Mouse (Mus musculus) CH12.LX (cell line): ENCODE measurements at regions not wholly inside any gene's neighbourhood (a gene's known extent, or its start where the extent isn't known, plus 50 kb on each side); places are given as distances from the start of the nearest gene placed in this dataset.

ENCODE experiments used
- DNase-seq: peaks from one replicate; pipeline ENCODE4 v3.0.0-alpha.2; 2013; ENCODE audit errors: extremely low read depth
- H3K27ac ChIP-seq: 2 replicates; pipeline ENCODE4 v1.5.1; 2012; ENCODE audit warnings: low read depth, mild to moderate bottlenecking, control low read depth, moderate library complexity; ENCODE audit not compliant: insufficient read depth
- H3K27me3 ChIP-seq: replicated peaks from 2 replicates; pipeline ENCODE3; 2012; ENCODE audit warnings: inconsistent platforms
- H3K36me3 ChIP-seq, 2 experiments: replicated peaks in 1 of 2; 2 replicates each; pipeline versions ENCODE3 to v1.6.1; 2012; ENCODE audit warnings: inconsistent platforms in 1 of 2, low read length in 1 of 2, mild to moderate bottlenecking in 1 of 2, mixed read lengths in 1 of 2, moderate library complexity in 1 of 2; ENCODE audit not compliant: control insufficient read depth in 1 of 2, insufficient read depth in 1 of 2
- H3K4me1 ChIP-seq, 2 experiments: 2 replicates each; pipeline ENCODE4 v1.6.1; 2012; ENCODE audit warnings: inconsistent platforms in 1 of 2, moderate library complexity in 1 of 2; ENCODE audit not compliant: insufficient read depth in 2 of 2, control insufficient read depth in 1 of 2
- H3K4me2 ChIP-seq: 2 replicates; pipeline ENCODE4 v1.6.1; 2012; ENCODE audit warnings: low read depth, mild to moderate bottlenecking, control low read depth; ENCODE audit not compliant: poor library complexity, insufficient read depth, severe bottlenecking
- H3K4me3 ChIP-seq, 3 experiments: fragments of 150-350 bp in 1 of 3; sonication (generic) in 1 of 3; replicated peaks in 1 of 3; 2 replicates each; pipeline versions ENCODE3 to v1.5.1; 2011 to 2012; ENCODE audit warnings: low read depth in 2 of 3, low read length in 2 of 3, mild to moderate bottlenecking in 2 of 3, moderate library complexity in 2 of 3, control low read depth in 1 of 3, improper control_type of control experiment in 1 of 3, inconsistent platforms in 1 of 3, mixed read lengths in 1 of 3; ENCODE audit not compliant: poor library complexity in 1 of 3
- H3K79me2 ChIP-seq: replicated peaks from 2 replicates; pipeline ENCODE4 v1.6.1; 2012; ENCODE audit warnings: mild to moderate bottlenecking, moderate library complexity; ENCODE audit not compliant: control insufficient read depth, poor library complexity, insufficient read depth, severe bottlenecking; ENCODE audit errors: extremely low read depth
- H3K9ac ChIP-seq: 2 replicates; pipeline ENCODE4 v1.6.1; 2012; ENCODE audit warnings: low read depth, mild to moderate bottlenecking, control low read depth, moderate library complexity; ENCODE audit not compliant: insufficient read depth
- H3K9me3 ChIP-seq: replicated peaks from 2 replicates; pipeline ENCODE3; 2012; ENCODE audit warnings: low read length, inconsistent platforms, mixed read lengths
- BHLHE40 ChIP-seq: IDR thresholded peaks from 2 replicates; pipeline ENCODE4 v1.6.1; 2011; ENCODE audit warnings: mild to moderate bottlenecking, low read depth, low read length, improper control_type of control experiment
- CTCF ChIP-seq, 2 experiments: IDR thresholded peaks in 1 of 2; conservative IDR thresholded peaks in 1 of 2; 2 replicates each; pipeline ENCODE4 v1.5.1; 2011 to 2012; ENCODE audit warnings: low read depth in 2 of 2, low read length in 2 of 2, improper control_type of control experiment in 1 of 2, inconsistent platforms in 1 of 2, mild to moderate bottlenecking in 1 of 2, moderate library complexity in 1 of 2
- ELF1 ChIP-seq: IDR thresholded peaks from 2 replicates; pipeline ENCODE4 v1.6.1; 2014; ENCODE audit warnings: low read depth, mild to moderate bottlenecking, inconsistent platforms, low read length, improper control_type of control experiment
- ETS1 ChIP-seq: conservative IDR thresholded peaks from 2 replicates; pipeline ENCODE4 v1.6.1; 2012; ENCODE audit warnings: low read depth, mild to moderate bottlenecking, inconsistent platforms, low read length, improper control_type of control experiment, moderate library complexity
- HCFC1 ChIP-seq: IDR thresholded peaks from 2 replicates; pipeline ENCODE4 v1.6.1; 2012; ENCODE audit warnings: low read depth, mild to moderate bottlenecking, inconsistent platforms, low read length, improper control_type of control experiment
- IRF4 ChIP-seq: IDR thresholded peaks from 2 replicates; pipeline ENCODE4 v1.6.1; 2014; ENCODE audit warnings: low read depth, mild to moderate bottlenecking, inconsistent platforms, low read length, improper control_type of control experiment
- MAFK ChIP-seq: IDR thresholded peaks from 2 replicates; pipeline ENCODE4 v1.6.1; 2011; ENCODE audit warnings: low read length, improper control_type of control experiment; ENCODE audit not compliant: insufficient replicate concordance
- MEF2A ChIP-seq: IDR thresholded peaks from 2 replicates; pipeline ENCODE4 v1.6.1; 2014; ENCODE audit warnings: low read depth, mild to moderate bottlenecking, inconsistent platforms, low read length, improper control_type of control experiment, borderline replicate concordance
- MXI1 ChIP-seq: IDR thresholded peaks from 2 replicates; pipeline ENCODE4 v1.6.1; 2011; ENCODE audit warnings: mild to moderate bottlenecking, low read depth, low read length, improper control_type of control experiment
- MYC ChIP-seq: IDR thresholded peaks from 2 replicates; pipeline ENCODE4 v1.6.1; 2011; ENCODE audit warnings: low read depth, mild to moderate bottlenecking, improper control_type of control experiment, low read length
- NELFE ChIP-seq: IDR thresholded peaks from 2 replicates; pipeline ENCODE4 v1.6.1; 2011; ENCODE audit warnings: low read depth, low read length, improper control_type of control experiment
- NRF1 ChIP-seq: IDR thresholded peaks from 2 replicates; pipeline ENCODE4 v1.6.1; 2014; ENCODE audit warnings: low read depth, mild to moderate bottlenecking, inconsistent platforms, low read length, improper control_type of control experiment, moderate library complexity
- PAX5 ChIP-seq: IDR thresholded peaks from 2 replicates; pipeline ENCODE4 v1.6.1; 2012; ENCODE audit warnings: low read length, inconsistent platforms, mixed read lengths
- POLR2A ChIP-seq: IDR thresholded peaks from 2 replicates; pipeline ENCODE4 v1.6.1; 2011; ENCODE audit warnings: low read depth, mild to moderate bottlenecking, improper control_type of control experiment, low read length
- POLR2AphosphoS2 ChIP-seq: IDR thresholded peaks from 2 replicates; pipeline ENCODE4 v1.6.1; 2011; ENCODE audit warnings: low read depth, low read length, improper control_type of control experiment
- RAD21 ChIP-seq: IDR thresholded peaks from 2 replicates; pipeline ENCODE4 v1.6.1; 2011; ENCODE audit warnings: low read depth, mild to moderate bottlenecking, low read length, improper control_type of control experiment, moderate library complexity
- RCOR1 ChIP-seq: conservative IDR thresholded peaks from 2 replicates; pipeline ENCODE4 v1.6.1; 2012; ENCODE audit warnings: low read depth, mild to moderate bottlenecking, inconsistent platforms, low read length, improper control_type of control experiment
- TBP ChIP-seq: conservative IDR thresholded peaks from 2 replicates; pipeline ENCODE4 v1.6.1; 2011; ENCODE audit warnings: low read depth, low read length, improper control_type of control experiment
- USF2 ChIP-seq: conservative IDR thresholded peaks from 2 replicates; pipeline ENCODE4 v1.6.1; 2011; ENCODE audit warnings: low read depth, low read length, improper control_type of control experiment
- ZKSCAN1 ChIP-seq: IDR thresholded peaks from 2 replicates; pipeline ENCODE4 v1.6.1; 2012; ENCODE audit warnings: low read depth, inconsistent platforms, low read length, improper control_type of control experiment, borderline replicate concordance
- ZMIZ1 ChIP-seq: IDR thresholded peaks from 2 replicates; pipeline ENCODE4 v1.6.1; 2012; ENCODE audit warnings: low read depth, mild to moderate bottlenecking, inconsistent platforms, low read length, improper control_type of control experiment
- ZNF384 ChIP-seq: IDR thresholded peaks from 2 replicates; pipeline ENCODE4 v1.6.1; 2012; ENCODE audit warnings: low read depth, low read length, improper control_type of control experiment, inconsistent platforms
- dilution Hi-C: fragments of 300-500 bp; cut with MboI; formaldehyde crosslinking; loops from 2 replicates; pipeline ENCODE4 v1.14.3; 2020; ENCODE audit warnings: low sequenced_read_pairs; ENCODE audit not compliant: extremely low pct_unique_long_range_greater_than_20kb, extremely low pct_ligation_motif_present
- in situ Hi-C: fragments of 300-500 bp; cut with MboI; formaldehyde crosslinking; loops from 3 replicates; pipeline ENCODE4 v1.14.3; 2019; ENCODE audit warnings: low sequenced_read_pairs, low pct_ligation_motif_present, low pct_unique_long_range_greater_than_20kb, mixed read lengths

- Histone ChIP-seq H3K27me3 (no peaks in the 10 kb centered on the region), H3K9me3 (peaks cover 69% of the 10 kb centered on the region), H3K79me2 (no peaks in the 10 kb centered on the region), H3K4me3 (no peak overlapping the region), H3K9ac (no peak overlapping the region), H3K4me1 (no peaks in the 10 kb centered on the region), H3K36me3 (no peaks in the 10 kb centered on the region), H3K4me2 (no peak overlapping the region), H3K27ac (no peak overlapping the region)
- no peak for DNase-seq
- in situ Hi-C loops (no loop called here), dilution Hi-C loops (no loop called here)
- TF ChIP-seq USF2 (no peak), ELF1 (no peak), TBP (no peak), HCFC1 (no peak), ZKSCAN1 (no peak), RCOR1 (no peak), NELFE (no peak), NRF1 (no peak), ZMIZ1 (no peak), RAD21 (no peak), POLR2AphosphoS2 (no peak), MAFK (no peak), POLR2A (no peak), BHLHE40 (no peak), CTCF (conservative IDR thresholded peaks at IDR 0.05 in 1 of 2, IDR thresholded peaks at IDR 0.05 in 1 of 2; ENCODE audit: low read depth in 2 of 2, low read length in 2 of 2) (no peak), ZNF384 (no peak), MYC (no peak), ETS1 (no peak)
These were observed 65.6 kb upstream of the Arhgap28 start for GRCm38 (mm10) chr17:68069484-68069883.

GRCm38 (mm10) chr17:68071472-68071871 is 67.6 kb upstream of the Arhgap28 start:
- Histone ChIP-seq H3K4me3 (no peak overlapping the region), H3K9ac (no peak overlapping the region), H3K9me3 (peaks cover 64% of the 10 kb centered on the region), H3K36me3 (no peaks in the 10 kb centered on the region), H3K4me1 (no peaks in the 10 kb centered on the region), H3K27me3 (no peaks in the 10 kb centered on the region), H3K4me2 (no peak overlapping the region), H3K27ac (no peak overlapping the region), H3K79me2 (no peaks in the 10 kb centered on the region)
- TF ChIP-seq MXI1 (no peak), ZKSCAN1 (no peak), PAX5 (no peak), ZMIZ1 (no peak), MEF2A (no peak), IRF4 (no peak), ZNF384 (no peak), USF2 (no peak), POLR2AphosphoS2 (no peak)
- dilution Hi-C loops (no loop called here), in situ Hi-C loops (no loop called here)
- DNase-seq: no peak
